Mouse (Mus musculus): ENCODE data around the gene Lemd1. TPM values are rescaled to one million over a fixed set of nuclear protein-coding genes. Genes with fewer than 3 reads are reported as not detected.
"Not testable (repeated sequence)": the region's sequence is repeated elsewhere in the genome, so short reads cannot be mapped to it uniquely, and the experiment has no call there.

The Lemd1 gene
- polyA plus RNA-seq, 1 experiment from 2014 or later, result 0.51 TPM

GRCm38 (mm10) chr1:132265211-132265859, 74.1 kb downstream of the Lemd1 start:
- peak overlapping the region; percentile 67 for H3K27ac ChIP-seq

GRCm38 (mm10) chr1:132265936-132266335, 74.7 kb downstream of the Lemd1 start:
- Histone ChIP-seq H3K36me3 (no peaks in the 10 kb centered on the region), H3K4me3 (replicated peaks) (no peak overlapping the region), H3K27ac (peak overlapping the region; percentile 71), H3K27me3 (no peaks in the 10 kb centered on the region), H3K4me1 (peaks cover 38% of the 10 kb centered on the region), H3K4me2 (no peak overlapping the region), H3K9ac (no peak overlapping the region), H3K9me3 (replicated peaks) (no peaks in the 10 kb centered on the region)
- ATAC-seq (replicated peaks; ENCODE audit: low FRiP score), result no peak
- WGBS, result 72% methylated on average over 10 of the region's 10 CpGs

More at GRCm38 (mm10) chr1:132265211-132265859, 74.1 kb downstream of the Lemd1 start:
- peak; percentile 57; the same call in 1 of the 2 replicates for ATAC-seq (replicated peaks; ENCODE audit: low FRiP score)
- H3K27me3 ChIP-seq, result no peaks in the 10 kb centered on the region
- H3K9ac ChIP-seq, result no peak overlapping the region
- peaks cover 38% of the 10 kb centered on the region for H3K4me1 ChIP-seq
- WGBS, result 35% methylated on average over 8 of the region's 8 CpGs
- H3K36me3 ChIP-seq, result no peaks in the 10 kb centered on the region
- H3K4me2 ChIP-seq, result no peak overlapping the region
- H3K4me3 ChIP-seq (replicated peaks), result no peak overlapping the region
- H3K9me3 ChIP-seq (replicated peaks), result no peaks in the 10 kb centered on the region

DNA sequence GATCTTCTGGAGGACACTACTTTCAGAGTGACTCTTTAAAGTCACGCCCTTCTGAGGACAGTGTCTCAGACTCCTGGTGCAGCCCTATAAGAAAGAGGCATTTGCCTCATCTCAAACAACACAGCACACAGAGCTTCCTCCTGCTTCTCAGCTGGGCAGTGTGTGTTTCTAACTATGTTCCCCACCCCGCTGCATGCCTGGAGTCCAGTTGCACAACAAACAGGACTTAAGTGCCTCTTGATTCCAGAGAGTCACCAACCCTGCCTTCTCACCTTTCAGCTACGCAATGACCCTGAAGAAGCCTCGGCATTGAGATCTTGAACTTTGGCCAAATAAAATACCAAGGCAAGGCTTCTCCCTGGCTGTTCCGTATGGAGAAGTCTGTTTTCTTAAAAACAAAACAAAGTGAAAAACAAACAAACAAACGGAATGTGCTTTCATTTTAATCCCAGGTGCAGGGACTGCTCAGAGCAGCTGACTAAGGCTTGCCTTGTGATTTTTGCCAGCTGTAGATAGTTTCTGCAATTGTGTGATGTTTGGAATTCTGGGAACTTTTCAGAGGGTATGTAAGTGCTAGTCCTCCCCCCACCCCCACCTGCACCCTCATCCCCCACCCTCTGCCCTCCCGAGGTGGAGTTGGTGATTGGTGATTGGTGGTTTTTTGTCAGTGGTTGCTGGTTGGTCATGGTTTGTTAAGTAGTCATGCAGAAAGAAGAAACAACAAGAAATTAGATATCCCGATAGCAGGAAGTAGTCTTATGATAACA, 75.7 kb downstream of the Lemd1 start:
- no peak overlapping the region for H3K4me3 ChIP-seq (replicated peaks)
- peak overlapping the region; percentile 71 for H3K27ac ChIP-seq
- H3K4me2 ChIP-seq, result peak overlapping the region; percentile 38
- WGBS, result 17% methylated on average over 8 of the region's 8 CpGs
- H3K36me3 ChIP-seq, result no peaks in the 10 kb centered on the region
- H3K27me3 ChIP-seq, result no peaks in the 10 kb centered on the region
- H3K9me3 ChIP-seq (replicated peaks), result no peaks in the 10 kb centered on the region
- ATAC-seq (replicated peaks; ENCODE audit: low FRiP score), result peak; percentile 78
- no peak overlapping the region for H3K9ac ChIP-seq
- H3K4me1 ChIP-seq, result peaks cover 38% of the 10 kb centered on the region

DNA sequence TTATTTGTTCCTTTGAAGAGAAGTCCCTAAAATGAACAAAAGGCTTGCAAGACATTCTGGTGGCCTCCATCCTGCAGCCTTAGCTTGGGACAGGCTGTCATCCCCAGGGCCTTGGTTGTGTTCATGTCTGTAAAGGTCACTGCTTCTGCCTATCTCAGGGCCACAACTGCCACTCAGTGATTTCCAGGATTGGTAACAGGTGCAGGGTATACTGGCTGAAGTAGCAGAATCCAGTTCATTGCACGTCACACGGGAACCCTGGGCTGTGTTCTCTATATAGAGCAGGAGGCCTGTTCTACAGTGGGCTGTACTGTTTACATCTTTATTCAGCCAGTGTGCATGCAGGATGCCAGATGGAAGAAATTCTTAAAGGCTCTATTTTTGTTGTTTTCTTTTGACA, 76.7 kb downstream of the Lemd1 start:
- ATAC-seq (replicated peaks; ENCODE audit: low FRiP score), result no peak
- Histone ChIP-seq H3K4me3 (replicated peaks) (no peak overlapping the region), H3K36me3 (no peaks in the 10 kb centered on the region), H3K27ac (peak overlapping the region; percentile 71), H3K9ac (no peak overlapping the region), H3K27me3 (no peaks in the 10 kb centered on the region), H3K4me2 (no peak overlapping the region), H3K4me1 (peaks cover 38% of the 10 kb centered on the region), H3K9me3 (replicated peaks) (no peaks in the 10 kb centered on the region)
- WGBS, result 57% methylated on average over 2 of the region's 2 CpGs

DNA sequence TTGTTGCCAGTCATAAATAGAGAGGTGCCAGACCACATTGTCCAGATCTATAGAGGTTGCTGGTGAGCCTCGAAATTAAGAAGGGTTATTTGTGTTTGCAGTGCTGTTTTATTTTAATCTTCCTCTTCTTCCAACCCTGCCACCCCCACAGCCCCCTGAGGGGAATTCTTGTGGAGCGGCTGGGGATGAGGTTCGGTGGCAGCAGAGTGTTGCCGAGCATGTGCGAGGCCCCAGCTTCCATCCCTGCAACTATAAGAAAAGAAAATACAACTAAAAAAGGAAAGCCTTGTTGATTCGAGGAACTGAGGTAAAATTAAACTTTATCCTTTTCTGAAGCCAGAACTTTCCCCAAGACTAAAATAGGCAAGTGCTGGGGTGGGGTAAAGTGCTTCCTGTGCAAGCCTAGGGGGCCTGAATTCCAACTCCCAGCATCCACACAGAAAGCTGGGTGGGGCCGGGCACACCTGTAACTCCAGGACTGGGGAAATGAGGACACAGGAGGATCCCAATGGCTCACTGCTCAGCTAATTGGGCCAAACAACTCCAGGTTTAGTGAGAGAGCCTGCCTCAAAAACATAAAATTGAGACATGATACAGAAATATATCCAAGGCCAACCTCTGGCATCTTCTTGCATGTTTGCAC, 77.3 kb downstream of the Lemd1 start:
- no peaks in the 10 kb centered on the region for H3K27me3 ChIP-seq
- 52% methylated on average over 7 of the region's 7 CpGs for WGBS
- no peak overlapping the region for H3K27ac ChIP-seq
- no peak overlapping the region for H3K4me3 ChIP-seq (replicated peaks)
- no peak overlapping the region for H3K9ac ChIP-seq
- H3K4me2 ChIP-seq, result no peak overlapping the region
- H3K9me3 ChIP-seq (replicated peaks), result no peaks in the 10 kb centered on the region
- H3K36me3 ChIP-seq, result no peaks in the 10 kb centered on the region
- ATAC-seq (replicated peaks; ENCODE audit: low FRiP score), result no peak
- H3K4me1 ChIP-seq, result peaks cover 38% of the 10 kb centered on the region

- 85% methylated on average over 3 of the region's 3 CpGs for WGBS
- Histone ChIP-seq H3K27ac (no peak overlapping the region), H3K4me1 (peaks cover 32% of the 10 kb centered on the region), H3K9me3 (replicated peaks) (no peaks in the 10 kb centered on the region), H3K9ac (no peak overlapping the region), H3K36me3 (no peaks in the 10 kb centered on the region), H3K27me3 (no peaks in the 10 kb centered on the region), H3K4me3 (replicated peaks) (no peak overlapping the region), H3K4me2 (no peak overlapping the region)
- ATAC-seq (replicated peaks; ENCODE audit: low FRiP score), result no peak
Observed at GRCm38 (mm10) chr1:132271237-132271636, 80.0 kb downstream of the Lemd1 start.

- Histone ChIP-seq H3K9me3 (replicated peaks) (no peaks in the 10 kb centered on the region), H3K4me2 (no peak overlapping the region), H3K27ac (no peak overlapping the region), H3K9ac (no peak overlapping the region), H3K36me3 (no peaks in the 10 kb centered on the region), H3K27me3 (no peaks in the 10 kb centered on the region), H3K4me3 (replicated peaks) (no peak overlapping the region), H3K4me1 (peaks cover 7% of the 10 kb centered on the region)
- WGBS, result 59% methylated on average over 3 of the region's 3 CpGs
- no peak for ATAC-seq (replicated peaks; ENCODE audit: low FRiP score)
Observed at GRCm38 (mm10) chr1:132276694-132277093, 85.5 kb downstream of the Lemd1 start.

DNA sequence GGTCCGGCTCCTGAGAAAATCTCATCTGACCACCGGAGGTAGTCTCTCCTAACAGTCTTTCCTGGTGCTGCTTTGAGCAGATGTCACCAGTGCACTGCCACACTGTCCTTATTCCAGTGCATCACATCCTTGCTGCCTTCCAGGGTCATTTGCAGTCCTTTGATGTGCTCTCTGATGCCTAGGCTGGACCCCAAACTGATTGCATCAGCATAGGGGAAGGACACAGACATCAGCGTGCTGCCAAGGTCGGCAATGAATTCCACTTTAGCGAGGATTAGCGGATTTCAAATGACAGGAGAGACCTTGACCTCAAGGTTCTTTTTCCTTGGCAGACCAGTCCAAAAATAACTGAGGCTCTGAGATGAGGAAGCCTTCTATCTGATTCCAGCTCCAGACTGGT, 85.9 kb downstream of the Lemd1 start:
- Histone ChIP-seq H3K4me3 (replicated peaks) (no peak overlapping the region), H3K36me3 (no peaks in the 10 kb centered on the region)

DNA sequence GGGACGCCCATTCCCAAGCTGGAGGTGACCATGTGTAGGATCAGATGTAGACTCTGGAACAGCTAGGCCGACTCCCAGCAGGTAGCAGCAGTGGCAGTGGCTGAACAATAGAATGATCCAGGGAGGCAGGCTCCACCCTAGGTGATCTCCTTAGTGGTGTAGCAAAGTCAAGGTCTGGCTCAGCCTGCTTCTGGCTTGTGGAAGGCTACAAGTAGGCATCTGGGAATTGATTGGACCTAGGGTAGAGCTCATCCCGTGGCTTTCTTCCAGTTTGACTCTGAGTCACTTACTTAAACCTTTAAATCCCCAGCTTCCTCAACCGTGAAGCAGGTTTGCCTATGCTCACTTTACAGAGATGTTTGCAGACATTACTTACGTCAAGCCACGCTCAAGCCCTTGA, 89.4 kb downstream of the Lemd1 start:
- not testable (repeated sequence) for H3K4me1 ChIP-seq; H3K4me3 ChIP-seq (replicated peaks); ATAC-seq (replicated peaks; ENCODE audit: low FRiP score); H3K27ac ChIP-seq; H3K27me3 ChIP-seq; H3K4me2 ChIP-seq; H3K9ac ChIP-seq; H3K36me3 ChIP-seq; H3K9me3 ChIP-seq (replicated peaks)
- WGBS, result 58% methylated on average over 6 of the region's 6 CpGs

More for the DNA sequence above, 85.9 kb downstream of the Lemd1 start:
- 57% methylated on average over 6 of the region's 6 CpGs for WGBS
- no peak for ATAC-seq (replicated peaks; ENCODE audit: low FRiP score)
- Histone ChIP-seq H3K4me2 (no peak overlapping the region), H3K27ac (no peak overlapping the region), H3K4me1 (peaks cover 9% of the 10 kb centered on the region), H3K27me3 (no peaks in the 10 kb centered on the region), H3K9me3 (replicated peaks) (no peaks in the 10 kb centered on the region), H3K9ac (no peak overlapping the region)

DNA sequence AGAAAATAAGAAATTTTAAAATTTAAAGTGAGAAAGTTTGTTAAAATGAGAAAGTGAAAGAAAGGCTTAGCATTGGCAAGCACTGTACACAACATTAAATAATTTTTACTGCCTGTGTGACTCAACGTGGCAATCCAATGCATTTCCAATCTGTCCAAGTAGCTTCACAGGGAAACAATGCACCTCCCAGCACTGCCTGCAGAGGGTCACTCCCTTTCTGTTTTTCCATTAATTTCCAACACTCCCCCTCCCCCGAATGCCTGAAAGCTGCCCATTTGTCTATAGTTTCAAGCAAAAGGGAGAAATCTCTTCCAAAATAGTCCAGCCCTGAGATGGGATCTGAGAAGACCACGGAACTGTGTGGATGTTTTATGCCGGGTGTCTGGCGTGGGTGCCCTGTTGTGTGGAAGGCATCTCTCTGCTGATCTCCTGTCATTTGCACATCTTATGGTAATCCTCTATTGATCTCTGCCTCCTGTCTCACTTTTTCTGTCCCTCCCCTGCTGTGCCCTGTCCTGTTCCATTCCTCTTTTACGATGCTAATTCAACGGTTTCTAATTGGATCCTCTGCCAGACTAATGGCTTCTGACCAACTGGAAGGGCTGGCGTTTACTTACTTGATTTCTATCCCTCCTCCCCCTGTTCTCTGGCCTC, 90.4 kb downstream of the Lemd1 start:
- ATAC-seq (replicated peaks; ENCODE audit: low FRiP score), result no peak
- H3K9ac ChIP-seq, result no peak overlapping the region
- peaks cover 9% of the 10 kb centered on the region for H3K4me1 ChIP-seq
- 16% methylated on average over 8 of the region's 8 CpGs for WGBS
- no peaks in the 10 kb centered on the region for H3K9me3 ChIP-seq (replicated peaks)
- no peak overlapping the region for H3K4me3 ChIP-seq (replicated peaks)
- no peak overlapping the region for H3K27ac ChIP-seq
- 0 out of 2 replicates have a peak overlapping the region, but pooled peaks have one; percentile 12 for H3K4me2 ChIP-seq
- H3K36me3 ChIP-seq, result no peaks in the 10 kb centered on the region
- H3K27me3 ChIP-seq, result no peaks in the 10 kb centered on the region

GRCm38 (mm10) chr1:132282177-132282536, 90.9 kb downstream of the Lemd1 start:
- no peak for ATAC-seq (replicated peaks; ENCODE audit: low FRiP score)
- WGBS, result 84% methylated on average over 2 of the region's 2 CpGs
- H3K9me3 ChIP-seq (replicated peaks), result no peaks in the 10 kb centered on the region
- peaks cover 9% of the 10 kb centered on the region for H3K4me1 ChIP-seq
- H3K4me2 ChIP-seq, result no peak overlapping the region
- H3K36me3 ChIP-seq, result no peaks in the 10 kb centered on the region
- H3K9ac ChIP-seq, result no peak overlapping the region
- no peaks in the 10 kb centered on the region for H3K27me3 ChIP-seq
- H3K4me3 ChIP-seq (replicated peaks), result no peak overlapping the region
- H3K27ac ChIP-seq, result no peak overlapping the region

DNA sequence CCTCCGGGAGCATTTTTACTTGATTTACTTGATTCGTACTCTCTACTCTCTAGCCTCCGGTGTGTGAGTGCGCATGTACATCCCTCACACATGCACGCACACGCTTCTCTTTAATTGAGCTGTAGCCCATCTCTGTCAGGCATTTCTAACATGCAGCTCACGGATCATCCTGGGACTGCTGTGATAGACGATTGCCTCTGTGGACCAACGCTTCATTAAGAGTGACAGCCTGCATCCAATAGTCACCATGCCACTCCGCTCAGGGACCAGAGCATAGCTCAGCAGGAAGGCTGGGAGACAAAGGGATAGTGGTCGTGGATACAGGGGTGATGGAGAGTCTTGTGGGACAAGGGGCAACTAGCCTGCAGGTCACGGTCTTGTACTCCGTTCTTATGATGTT, 91.8 kb downstream of the Lemd1 start:
- peaks cover 18% of the 10 kb centered on the region for H3K4me1 ChIP-seq
- no peak overlapping the region for H3K9ac ChIP-seq
- H3K27ac ChIP-seq, result no peak overlapping the region
- H3K4me2 ChIP-seq, result no peak overlapping the region
- no peak overlapping the region for H3K4me3 ChIP-seq (replicated peaks)
- H3K27me3 ChIP-seq, result no peaks in the 10 kb centered on the region
- ATAC-seq (replicated peaks; ENCODE audit: low FRiP score), result no peak
- no peaks in the 10 kb centered on the region for H3K9me3 ChIP-seq (replicated peaks)
- WGBS, result 76% methylated on average over 13 of the region's 13 CpGs
- H3K36me3 ChIP-seq, result no peaks in the 10 kb centered on the region
